Mouse (Mus musculus) neutrophil, adult 5-6 weeks (primary cell): ENCODE measurements around the gene Capn1. TPM values are rescaled to one million over a fixed set of nuclear protein-coding genes. Genes with fewer than 3 reads are reported as not detected.

ENCODE experiments used
- total RNA-seq: library from RNA; stranded (forward); fragments of 200-1000 nt; gene quantifications from 2 replicates; pipeline ENCODE4 v1.2.3, GENCODE M21; 2017

Gene Capn1
- total RNA-seq, 1 experiment from 2014 or later, result 142 TPM

Other genes starting within 250 kb of the Capn1 start
- gene Scyl1, start 244.5 kb downstream of the Capn1 start, total RNA-seq, result 35.9 and 44.0 TPM in 2 replicates
- 32.9 and 38.6 TPM in 2 replicates for gene Frmd8, start 140.6 kb downstream of the Capn1 start, total RNA-seq
- gene Slc25a45, start 138.1 kb downstream of the Capn1 start, total RNA-seq, result 56.6 and 64.7 TPM in 2 replicates
- 1.4 and 1.5 TPM in 2 replicates for gene Tigd3, start 121.7 kb downstream of the Capn1 start, total RNA-seq
- 80.0 and 104 TPM in 2 replicates for gene Dpf2, start 102.9 kb downstream of the Capn1 start, total RNA-seq
- 3.8 and 4.8 TPM in 2 replicates for gene Cdc42ep2, start 91.1 kb downstream of the Capn1 start, total RNA-seq
- gene Pola2, start 51.7 kb downstream of the Capn1 start, total RNA-seq, result 32.8 and 36.8 TPM in 2 replicates
- 0.47 and 1.1 TPM in 2 replicates for gene Slc22a20, start 29.8 kb downstream of the Capn1 start, total RNA-seq
- 42.1 and 45.3 TPM in 2 replicates for gene Syvn1, start 30.7 kb upstream of the Capn1 start, total RNA-seq
- 28.7 and 29.2 TPM in 2 replicates for gene Mrpl49, start 41.9 kb upstream of the Capn1 start, total RNA-seq
- gene Fau, start 41.9 kb upstream of the Capn1 start, total RNA-seq, result 2,994 and 3,021 TPM in 2 replicates
- gene Znhit2, start 45.3 kb upstream of the Capn1 start, total RNA-seq, result 18.4 and 20.3 TPM in 2 replicates
- gene Tm7sf2, start 52.5 kb upstream of the Capn1 start, total RNA-seq, result 5.6 and 8.1 TPM in 2 replicates
- gene Vps51, start 61.3 kb upstream of the Capn1 start, total RNA-seq, result 67.0 and 73.7 TPM in 2 replicates
- gene Tmem262, start 64.1 kb upstream of the Capn1 start, total RNA-seq, result 1.5 TPM in 1 of 2 replicates, not detected in the other
- 0.74 TPM in 1 of 2 replicates, not detected in the other for gene Gm28374, start 66.4 kb upstream of the Capn1 start, total RNA-seq
- 51.9 and 52.8 TPM in 2 replicates for gene Zfpl1, start 69.1 kb upstream of the Capn1 start, total RNA-seq
- 0.35 TPM in 1 of 2 replicates, not detected in the other for gene Cdca5, start 69.1 kb upstream of the Capn1 start, total RNA-seq
- not detected in 2 replicates for gene AC131692.1, start 78.5 kb upstream of the Capn1 start, total RNA-seq
- not detected in 2 replicates for gene Naaladl1, start 89.9 kb upstream of the Capn1 start, total RNA-seq
- 2.2 and 3.1 TPM in 2 replicates for gene Sac3d1, start 102.8 kb upstream of the Capn1 start, total RNA-seq
- gene Snx15, start 112.4 kb upstream of the Capn1 start, total RNA-seq, result 9.1 and 9.8 TPM in 2 replicates
- 1.2 TPM in 1 of 2 replicates, not detected in the other for gene Batf2, start 125.1 kb upstream of the Capn1 start, total RNA-seq
- 14.0 and 15.2 TPM in 2 replicates for gene Arl2, start 125.7 kb upstream of the Capn1 start, total RNA-seq
- gene Majin, start 168.5 kb upstream of the Capn1 start, total RNA-seq, result not detected in 2 replicates
- gene Gpha2, start 210.5 kb upstream of the Capn1 start, total RNA-seq, result not detected in 2 replicates
- 21.8 and 22.1 TPM in 2 replicates for gene Ppp2r5b, start 220.0 kb upstream of the Capn1 start, total RNA-seq
- gene Atg2a, start 225.8 kb upstream of the Capn1 start, total RNA-seq, result 43.0 and 49.3 TPM in 2 replicates